Comparison of ENCODE assay signal across 21 mouse cellular contexts in genomic region chr14:31899906-31900305, GRCm38 (mm10).
DNase-seq lines count a peak whose midpoint lies in the region; ATAC-seq and TF ChIP-seq lines count a peak whose summit lies in the region.
"Had no signal": no experiment of that assay in that cellular context is flagged by ENCODE, and none has a peak within 500 bp of the region (broad histone marks: within the 10 kb centered on the region; RNA-seq: fewer than 3 reads in every experiment).

No protein-coding gene starts in this region.

- DNase-seq in forebrain, embryonic 10.5 days (ENCODE audit: extremely low spot score, low spot score) = no peak
- no peak for DNase-seq in heart, postnatal 0 days (ENCODE audit: low spot score)
- DNase-seq in heart, postnatal 25 days (ENCODE audit: low spot score) = no peak
- DNase-seq in neural tube, embryonic 10.5 days (ENCODE audit: extremely low spot score, low spot score) = no peak
- no peak for DNase-seq in midbrain, embryonic 14.5 days
- no peak for DNase-seq in adrenal gland, postnatal 4 days (ENCODE audit: low spot score in 2 of 2)
- DNase-seq: adrenal gland, postnatal 10 days; B cell, adult 2 months; cerebellum, adult 18-20 months; cerebellum, adult 9-11 months; cerebellum, postnatal 36 days; forebrain, postnatal 0 days; gastrocnemius, postnatal 36 days; heart, postnatal 36 days; kidney, adult 11 months had no signal

- no peak overlapping the region for H3K4me3 ChIP-seq in forebrain, embryonic 10.5 days
- H3K4me3 ChIP-seq in forebrain, embryonic 16.5 days (replicated peaks; ENCODE audit: low read length) = no peak overlapping the region
- no peak overlapping the region for H3K4me3 ChIP-seq in heart, postnatal 0 days (ENCODE audit: low read depth, low read length)
- H3K4me3 ChIP-seq in neural tube, embryonic 15.5 days (replicated peaks) = no peak overlapping the region
- no peak overlapping the region for H3K4me3 ChIP-seq in midbrain, embryonic 14.5 days (replicated peaks; ENCODE audit: low read depth, low read length)
- H3K4me3 ChIP-seq: heart, embryonic 10.5 days; heart, embryonic 15.5 days; hindbrain, embryonic 12.5 days had no signal

- ATAC-seq in forebrain, embryonic 16.5 days = no peak
- no peak for ATAC-seq in heart, postnatal 0 days (ENCODE audit: insufficient read depth, low read depth)
- no peak for ATAC-seq in neural tube, embryonic 15.5 days (ENCODE audit: low FRiP score)
- no peak for ATAC-seq in midbrain, embryonic 14.5 days (ENCODE audit: low FRiP score, low TSS enrichment)
- ATAC-seq: CD4-positive, CD25-positive, alpha-beta regulatory T cell, adult 4 months; forebrain, postnatal 0 days had no signal

- H3K4me2 ChIP-seq in forebrain, embryonic 16.5 days (ENCODE audit: low read length) = no peak overlapping the region
- no peak overlapping the region for H3K4me2 ChIP-seq in heart, postnatal 0 days (ENCODE audit: low read depth, low read length)
- H3K4me2 ChIP-seq in neural tube, embryonic 15.5 days = no peak overlapping the region
- H3K4me2 ChIP-seq in midbrain, embryonic 14.5 days (ENCODE audit: low read length) = no peak overlapping the region
- H3K4me2 ChIP-seq: heart, embryonic 15.5 days; hindbrain, embryonic 12.5 days had no signal

- intact Hi-C loops in heart, postnatal 25 days (cut with DNase I) = no loop called here

- no peak overlapping the region for H3K9ac ChIP-seq in forebrain, embryonic 16.5 days (replicated peaks; ENCODE audit: low read depth, low read length)
- no peak overlapping the region for H3K9ac ChIP-seq in heart, postnatal 0 days (replicated peaks; ENCODE audit: low read depth, low read length)
- H3K9ac ChIP-seq in neural tube, embryonic 15.5 days (replicated peaks) = no peak overlapping the region
- H3K9ac ChIP-seq in midbrain, embryonic 14.5 days (replicated peaks; ENCODE audit: low read length) = no peak overlapping the region
- H3K9ac ChIP-seq: forebrain, postnatal 0 days; heart, embryonic 15.5 days; hindbrain, embryonic 12.5 days had no signal

- peaks cover under 1% of the 10 kb centered on the region; the same call in 1 of the 2 replicates for H3K27me3 ChIP-seq in forebrain, embryonic 10.5 days (ENCODE audit: poor library complexity, severe bottlenecking)
- H3K27me3 ChIP-seq in forebrain, embryonic 16.5 days (replicated peaks; ENCODE audit: control insufficient read depth, insufficient read depth, low read length) = no peaks in the 10 kb centered on the region
- H3K27me3 ChIP-seq in heart, postnatal 0 days (ENCODE audit: control insufficient read depth, insufficient read depth, low read length) = no peaks in the 10 kb centered on the region
- no peaks in the 10 kb centered on the region for H3K27me3 ChIP-seq in neural tube, embryonic 15.5 days (replicated peaks)
- H3K27me3 ChIP-seq in midbrain, embryonic 14.5 days (ENCODE audit: control insufficient read depth, insufficient read depth, low read length) = no peaks in the 10 kb centered on the region
- H3K27me3 ChIP-seq: heart, embryonic 15.5 days; hindbrain, embryonic 12.5 days had no signal

- peak overlapping the region; percentile 48; the same call in 1 of the 2 replicates for H3K27ac ChIP-seq in forebrain, embryonic 10.5 days
- H3K27ac ChIP-seq in forebrain, embryonic 16.5 days (ENCODE audit: low read length) = no peak overlapping the region
- H3K27ac ChIP-seq in heart, postnatal 0 days (ENCODE audit: low read depth) = 0 out of 2 replicates have a peak overlapping the region, but pooled peaks have one; percentile 25
- H3K27ac ChIP-seq in neural tube, embryonic 15.5 days (replicated peaks) = 0 out of 2 replicates have a peak overlapping the region, but pooled peaks have one; percentile 29
- H3K27ac ChIP-seq in midbrain, embryonic 14.5 days (replicated peaks; ENCODE audit: low read depth, low read length) = no peak overlapping the region
- H3K27ac ChIP-seq: heart, embryonic 10.5 days; heart, embryonic 15.5 days; hindbrain, embryonic 12.5 days had no signal

- H3K36me3 ChIP-seq in forebrain, embryonic 10.5 days (replicated peaks) = no peaks in the 10 kb centered on the region
- no peaks in the 10 kb centered on the region for H3K36me3 ChIP-seq in forebrain, embryonic 16.5 days (ENCODE audit: control insufficient read depth, insufficient read depth)
- no peaks in the 10 kb centered on the region for H3K36me3 ChIP-seq in heart, postnatal 0 days (replicated peaks; ENCODE audit: control insufficient read depth, insufficient read depth, low read length)
- H3K36me3 ChIP-seq in neural tube, embryonic 15.5 days = no peaks in the 10 kb centered on the region
- H3K36me3 ChIP-seq in midbrain, embryonic 14.5 days (ENCODE audit: control insufficient read depth, insufficient read depth, low read length) = no peaks in the 10 kb centered on the region
- H3K36me3 ChIP-seq: heart, embryonic 10.5 days; heart, embryonic 15.5 days; hindbrain, embryonic 12.5 days had no signal

- no peak for TF ChIP-seq EP300 in heart, postnatal 0 days (IDR thresholded peaks at IDR 0.05; ENCODE audit: low read depth)

- H3K4me1 ChIP-seq in forebrain, embryonic 10.5 days = peaks cover 46% of the 10 kb centered on the region
- H3K4me1 ChIP-seq in forebrain, embryonic 16.5 days (replicated peaks; ENCODE audit: control insufficient read depth, insufficient read depth, low read length) = 0 out of 2 replicates have a peak, but pooled peaks cover 7% of the 10 kb centered on the region
- H3K4me1 ChIP-seq in heart, postnatal 0 days (ENCODE audit: control insufficient read depth, insufficient read depth) = peaks cover 16% of the 10 kb centered on the region
- 0 out of 2 replicates have a peak, but pooled peaks cover 3% of the 10 kb centered on the region for H3K4me1 ChIP-seq in neural tube, embryonic 15.5 days
- H3K4me1 ChIP-seq in midbrain, embryonic 14.5 days (ENCODE audit: control insufficient read depth, insufficient read depth, low read length) = no peaks in the 10 kb centered on the region
- H3K4me1 ChIP-seq: hindbrain, embryonic 12.5 days had no signal

- H3K9me3 ChIP-seq in forebrain, embryonic 10.5 days = no peaks in the 10 kb centered on the region
- H3K9me3 ChIP-seq in forebrain, embryonic 16.5 days (ENCODE audit: control insufficient read depth, low read length) = no peaks in the 10 kb centered on the region
- H3K9me3 ChIP-seq in heart, postnatal 0 days (replicated peaks; ENCODE audit: control insufficient read depth, low read length) = no peaks in the 10 kb centered on the region
- H3K9me3 ChIP-seq in neural tube, embryonic 15.5 days (replicated peaks) = no peaks in the 10 kb centered on the region
- H3K9me3 ChIP-seq in midbrain, embryonic 14.5 days (ENCODE audit: control insufficient read depth, low read length) = no peaks in the 10 kb centered on the region
- H3K9me3 ChIP-seq: heart, embryonic 10.5 days; heart, embryonic 15.5 days; hindbrain, embryonic 12.5 days had no signal

- 83% methylated on average over 4 of the region's 4 CpGs for WGBS in forebrain, embryonic 10.5 days
- WGBS in forebrain, embryonic 16.5 days = 62% methylated on average over 4 of the region's 4 CpGs
- 69% methylated on average over 4 of the region's 4 CpGs for WGBS in heart, postnatal 0 days
- WGBS in neural tube, embryonic 15.5 days = 30% methylated on average over 4 of the region's 4 CpGs
- 69% methylated on average over 4 of the region's 4 CpGs for WGBS in midbrain, embryonic 14.5 days

- no peak for TF ChIP-seq CTCF in heart, postnatal 0 days (IDR thresholded peaks at IDR 0.05; ENCODE audit: low read depth)

Comparison
In these comparisons a context has a peak if more than half of its experiments do, and no peak if none do; other contexts are left out.
1. H3K27ac ChIP-seq: peak in forebrain, embryonic 10.5 days (single experiment), heart, postnatal 0 days (single experiment) and neural tube, embryonic 15.5 days (single experiment); none in forebrain, embryonic 16.5 days (single experiment) and midbrain, embryonic 14.5 days (single experiment).